Mouse (Mus musculus): ENCODE measurements around the gene Tab1.

DNA sequence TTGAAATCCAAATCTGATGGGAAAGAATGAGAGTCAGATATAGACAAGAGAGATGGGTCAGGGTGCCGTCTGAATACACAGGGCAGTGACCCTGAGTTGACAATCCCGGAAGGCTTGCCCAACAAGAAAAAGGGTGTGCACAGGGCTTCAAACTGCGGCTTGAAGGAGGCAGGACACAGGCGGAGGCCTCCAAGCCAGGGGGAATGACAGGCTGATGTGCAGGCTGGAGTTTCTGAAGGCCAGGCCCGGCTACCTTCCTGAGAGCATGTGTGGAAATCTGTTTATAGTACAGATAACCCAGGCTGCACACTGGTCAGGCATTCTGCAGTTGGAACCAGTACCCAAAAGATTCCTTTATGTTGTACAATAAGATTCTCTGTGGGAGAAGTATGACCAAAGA lies 14.6 kb downstream of the Tab1 start:
- no peak for TF ChIP-seq POLR2A (IDR thresholded peaks at IDR 0.05; ENCODE audit: insufficient read length, low read depth)
- no peak for TF ChIP-seq TCF12 (IDR thresholded peaks at IDR 0.05; ENCODE audit: insufficient read depth, poor library complexity, severe bottlenecking)
- no peak for TF ChIP-seq MAX (IDR thresholded peaks at IDR 0.05; ENCODE audit: low read depth)
- no peak for TF ChIP-seq CEBPB (IDR thresholded peaks at IDR 0.05; ENCODE audit: insufficient read depth, poor library complexity, severe bottlenecking)
- TF ChIP-seq USF1 (IDR thresholded peaks at IDR 0.05; ENCODE audit: low read depth), result no peak
- TF ChIP-seq E2F4 (IDR thresholded peaks at IDR 0.05; ENCODE audit: insufficient read depth), result no peak
- no peak for TF ChIP-seq POLR2AphosphoS2 (IDR thresholded peaks at IDR 0.05; ENCODE audit: insufficient read length, low read depth)
- no peak for TF ChIP-seq TCF3 (IDR thresholded peaks at IDR 0.05; ENCODE audit: insufficient read length, low read depth)
